Mouse (Mus musculus) liver, embryonic 12.5 days (tissue): ENCODE data around the gene Kbtbd12. TPM values are rescaled to one million over a fixed set of nuclear protein-coding genes. Genes with fewer than 3 reads are reported as not detected.
A peak's percentile ranks its signal among the peaks of the same experiment; 100 is the strongest.

ENCODE experiments used
- ATAC-seq: fragments of 200-750 bp; cut with Nextera tagmentation; 2 replicates; pipeline ENCODE4 v1.8.0; 2017; ENCODE audit warnings: moderate number of reproducible peaks, mild to moderate bottlenecking, moderate library complexity
- H3K27ac ChIP-seq: fragments of 300-500 bp; sonication (generic); 2 replicates; pipeline ENCODE4 v1.5.1; 2016; ENCODE audit warnings: mild to moderate bottlenecking
- H3K27me3 ChIP-seq: fragments of 300-500 bp; sonication (generic); replicated peaks from 2 replicates; pipeline ENCODE4 v1.6.1; 2016; ENCODE audit warnings: mild to moderate bottlenecking, moderate library complexity
- H3K36me3 ChIP-seq: fragments of 300-500 bp; sonication (generic); 2 replicates; pipeline ENCODE4 v1.6.1; 2016; ENCODE audit warnings: mild to moderate bottlenecking, moderate library complexity
- H3K4me1 ChIP-seq: fragments of 300-500 bp; sonication (generic); 2 replicates; pipeline ENCODE4 v1.6.1; 2016
- H3K4me2 ChIP-seq: fragments of 300-500 bp; sonication (generic); 2 replicates; pipeline ENCODE4 v1.6.1; 2016; ENCODE audit warnings: mild to moderate bottlenecking, moderate library complexity
- H3K4me3 ChIP-seq: fragments of 300-500 bp; sonication (generic); 2 replicates; pipeline ENCODE4 v1.5.1; 2016; ENCODE audit warnings: mild to moderate bottlenecking, moderate library complexity
- H3K9ac ChIP-seq: fragments of 300-500 bp; sonication (generic); 2 replicates; pipeline ENCODE4 v1.6.1; 2016; ENCODE audit warnings: mild to moderate bottlenecking, moderate library complexity
- H3K9me3 ChIP-seq: fragments of 300-500 bp; sonication (generic); replicated peaks from 2 replicates; pipeline ENCODE4 v1.6.1; 2016; ENCODE audit warnings: mild to moderate bottlenecking, moderate library complexity
- WGBS: fragments of 180-500 bp; shearing (Covaris S2); methylation state at CpG from one replicate; pipeline ENCODE4 v1.1.7; 2016; ENCODE audit not compliant: insufficient replicate concordance; 5-methylcytosine and 5-hydroxymethylcytosine counted together
- polyA plus RNA-seq: library from polyadenylated mRNA; unstranded; fragments of >200 nt; fragmentation: Nextera tagmentation; extraction: Ambion mirVana; gene quantifications from 2 replicates; pipeline ENCODE4 v1.2.1, GENCODE M21; 2016

Kbtbd12 gene
- polyA plus RNA-seq, 1 experiment from 2014 or later = 0.52 TPM

GRCm38 (mm10) chr6:88517701-88518403 is 119.9 kb downstream of the Kbtbd12 start:
- peak overlapping the region; percentile 94 for H3K4me2 ChIP-seq
- no peaks in the 10 kb centered on the region for H3K27me3 ChIP-seq
- 8% methylated on average over 18 of the region's 18 CpGs for WGBS

DNA sequence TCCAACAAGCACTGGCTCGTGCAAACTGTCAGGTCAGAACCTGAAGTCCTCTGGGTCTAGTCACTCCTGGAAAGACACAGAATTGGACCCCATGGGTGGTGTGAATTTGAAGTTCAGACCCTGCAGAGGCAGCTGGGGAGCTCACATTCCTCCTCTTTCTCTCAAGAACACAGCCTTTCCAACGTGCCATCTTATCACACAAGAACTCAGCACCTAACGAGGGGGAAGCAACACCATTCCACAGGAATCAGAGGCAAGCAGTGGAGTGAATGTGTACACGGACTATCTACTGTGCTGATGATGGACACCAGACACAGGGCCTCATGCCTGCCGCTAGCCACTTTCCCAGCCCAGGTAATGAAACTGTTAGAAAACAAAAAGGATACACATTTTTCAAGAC is 121.1 kb downstream of the Kbtbd12 start:
- Histone ChIP-seq H3K27ac (0 out of 2 replicates have a peak overlapping the region, but pooled peaks have one; percentile 25), H3K4me3 (peak overlapping the region; percentile 94), H3K4me1 (peaks cover 48% of the 10 kb centered on the region), H3K9me3 (no peaks in the 10 kb centered on the region), H3K27me3 (no peaks in the 10 kb centered on the region), H3K4me2 (peak overlapping the region; percentile 94), H3K9ac (peak overlapping the region; percentile 95), H3K36me3 (peaks cover 56% of the 10 kb centered on the region)
- 45% methylated on average over 5 of the region's 5 CpGs for WGBS
- ATAC-seq = no peak

More at GRCm38 (mm10) chr6:88517701-88518403, 119.9 kb downstream of the Kbtbd12 start:
- H3K9me3 ChIP-seq = no peaks in the 10 kb centered on the region
- peaks cover 53% of the 10 kb centered on the region for H3K4me1 ChIP-seq
- H3K9ac ChIP-seq = peak overlapping the region; percentile 95
- H3K27ac ChIP-seq = peak overlapping the region; percentile 93
- no peak for ATAC-seq
- peak overlapping the region; percentile 94 for H3K4me3 ChIP-seq
- H3K36me3 ChIP-seq = peaks cover 44% of the 10 kb centered on the region

DNA sequence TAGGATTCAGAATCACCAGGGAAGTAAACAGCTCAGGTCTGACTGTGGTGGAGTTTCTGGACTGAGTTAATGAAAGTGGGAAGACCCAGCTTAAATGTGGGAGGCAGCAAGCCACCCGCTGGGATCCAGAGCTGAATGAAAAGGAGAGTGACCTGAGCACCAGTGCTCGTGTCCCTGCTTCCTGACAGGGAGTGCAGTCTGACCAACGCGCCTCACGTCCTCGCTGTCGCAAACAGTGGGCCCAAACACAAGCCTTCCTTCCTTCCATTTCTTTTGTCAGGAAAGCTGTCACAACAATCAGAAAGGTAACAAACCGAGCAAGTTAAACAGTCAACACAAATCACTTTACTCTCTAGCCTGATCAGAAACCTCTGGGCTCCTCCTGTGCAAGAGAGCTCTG is 121.8 kb downstream of the Kbtbd12 start:
- H3K4me1 ChIP-seq = peaks cover 48% of the 10 kb centered on the region
- H3K9ac ChIP-seq = no peak overlapping the region
- H3K4me2 ChIP-seq = no peak overlapping the region
- WGBS = 86% methylated on average over 8 of the region's 8 CpGs
- H3K9me3 ChIP-seq = no peaks in the 10 kb centered on the region
- H3K27me3 ChIP-seq = no peaks in the 10 kb centered on the region
- H3K36me3 ChIP-seq = peaks cover 63% of the 10 kb centered on the region
- ATAC-seq = no peak
- no peak overlapping the region for H3K4me3 ChIP-seq
- no peak overlapping the region for H3K27ac ChIP-seq

DNA sequence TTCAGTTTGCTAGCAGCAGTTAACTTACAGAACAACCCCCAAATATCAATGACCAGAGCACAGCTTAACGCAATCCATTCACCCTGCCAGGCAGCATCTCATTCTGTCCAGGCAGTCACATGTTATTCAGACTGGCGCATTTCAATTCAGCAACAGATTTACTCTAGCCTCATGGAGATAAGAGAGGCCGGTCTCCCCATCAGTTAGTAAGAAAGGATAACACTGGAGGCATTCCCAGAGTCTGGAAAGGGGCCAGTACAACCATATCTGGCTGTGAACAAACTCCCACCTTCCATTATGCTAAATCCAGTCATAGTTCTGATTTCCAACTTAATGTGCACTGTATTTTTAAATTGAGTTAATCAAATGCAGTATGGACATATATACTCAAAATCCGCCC is 123.2 kb downstream of the Kbtbd12 start:
- Histone ChIP-seq H3K27ac (no peak overlapping the region), H3K4me3 (no peak overlapping the region), H3K9ac (no peak overlapping the region), H3K4me1 (peaks cover 45% of the 10 kb centered on the region), H3K27me3 (no peaks in the 10 kb centered on the region), H3K36me3 (peaks cover 77% of the 10 kb centered on the region), H3K9me3 (no peaks in the 10 kb centered on the region), H3K4me2 (no peak overlapping the region)
- 72% methylated on average over 4 of the region's 4 CpGs for WGBS
- ATAC-seq = no peak

DNA sequence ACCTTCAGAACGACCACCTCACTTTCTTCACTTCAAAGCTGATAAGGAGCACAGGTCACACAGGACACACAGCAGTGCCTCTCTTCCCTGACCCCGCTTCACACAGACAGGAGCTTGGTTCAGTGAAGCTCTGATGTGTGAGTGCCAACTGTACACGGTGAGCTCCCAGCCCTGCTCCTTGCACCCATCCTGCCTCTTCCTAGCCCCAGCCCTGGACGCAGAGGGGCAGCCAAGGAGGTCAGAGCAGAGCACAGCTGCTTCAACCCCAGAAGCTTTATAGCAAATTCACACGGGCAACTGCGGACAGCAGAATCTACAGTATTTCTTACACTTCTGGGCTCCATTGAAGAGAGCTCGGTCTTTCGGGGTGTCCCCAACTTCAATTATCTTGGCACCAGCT is 123.8 kb downstream of the Kbtbd12 start:
- H3K9ac ChIP-seq = no peak overlapping the region
- peaks cover 39% of the 10 kb centered on the region for H3K4me1 ChIP-seq
- no peak overlapping the region for H3K27ac ChIP-seq
- H3K36me3 ChIP-seq = peaks cover 83% of the 10 kb centered on the region
- H3K27me3 ChIP-seq = no peaks in the 10 kb centered on the region
- H3K4me2 ChIP-seq = no peak overlapping the region
- 84% methylated on average over 8 of the region's 8 CpGs for WGBS
- no peaks in the 10 kb centered on the region for H3K9me3 ChIP-seq
- no peak overlapping the region for H3K4me3 ChIP-seq
- ATAC-seq = no peak

GRCm38 (mm10) chr6:88503044-88503443 is 134.7 kb downstream of the Kbtbd12 start:
- Histone ChIP-seq H3K27ac (peak overlapping the region; percentile 94), H3K36me3 (peaks cover 63% of the 10 kb centered on the region), H3K9ac (peak overlapping the region; percentile 23; the same call in 1 of the 2 replicates), H3K27me3 (no peaks in the 10 kb centered on the region), H3K4me3 (no peak overlapping the region), H3K4me1 (peaks cover 62% of the 10 kb centered on the region), H3K4me2 (peak overlapping the region; percentile 63), H3K9me3 (no peaks in the 10 kb centered on the region)
- WGBS = 74% methylated on average over 4 of the region's 4 CpGs
- ATAC-seq = no peak

DNA sequence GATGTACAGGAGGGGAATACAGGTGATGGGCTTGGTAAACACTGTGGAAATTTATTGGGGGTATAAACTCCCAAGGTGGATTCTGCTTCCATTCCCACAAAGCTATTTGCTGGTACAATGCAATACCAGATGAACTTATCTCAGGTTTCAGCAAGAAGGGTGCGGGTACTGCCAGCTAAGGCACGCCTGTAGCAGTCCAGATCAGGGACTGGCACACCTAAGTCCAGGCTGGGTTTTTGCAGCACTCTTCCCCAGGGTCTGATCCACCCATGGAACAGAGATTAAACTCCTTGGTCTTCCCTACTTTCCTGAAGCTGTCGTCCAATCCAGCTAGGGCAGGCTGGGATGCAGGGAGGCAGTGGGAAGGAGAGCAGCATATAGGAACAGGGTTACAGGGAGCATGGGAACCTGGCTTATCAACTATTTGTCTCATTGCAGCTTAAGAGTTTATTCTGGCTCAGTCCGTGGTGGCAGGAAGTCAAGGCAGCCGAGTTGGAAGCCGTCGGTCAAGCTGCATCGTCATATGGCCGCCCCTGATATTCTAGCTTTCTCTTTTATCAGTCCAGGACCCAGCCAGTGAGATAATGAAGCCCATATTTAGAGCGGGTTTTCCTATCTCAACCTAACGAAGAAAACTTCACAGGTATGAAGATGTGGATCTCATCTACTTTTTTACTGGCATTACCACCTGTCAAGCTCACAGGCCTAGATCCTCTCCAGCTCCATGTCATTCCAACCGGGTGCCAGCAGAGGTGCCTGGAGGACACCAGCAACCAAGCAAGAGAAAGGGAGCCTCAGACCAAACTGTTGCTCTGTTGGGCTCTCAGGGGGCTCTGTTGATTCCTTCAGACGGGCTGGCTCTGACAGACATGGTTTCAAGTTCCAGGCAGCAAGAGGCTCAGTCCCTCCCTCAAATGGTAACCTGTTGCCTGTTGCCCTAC is 135.4 kb downstream of the Kbtbd12 start:
- peaks cover 63% of the 10 kb centered on the region for H3K36me3 ChIP-seq
- H3K27ac ChIP-seq = peak overlapping the region; percentile 94
- peaks cover 62% of the 10 kb centered on the region for H3K4me1 ChIP-seq
- no peaks in the 10 kb centered on the region for H3K27me3 ChIP-seq
- H3K9ac ChIP-seq = peak overlapping the region; percentile 63
- ATAC-seq = peak; percentile 75
- peak overlapping the region; percentile 63 for H3K4me2 ChIP-seq
- no peaks in the 10 kb centered on the region for H3K9me3 ChIP-seq
- no peak overlapping the region for H3K4me3 ChIP-seq
- WGBS = 18% methylated on average over 13 of the region's 13 CpGs

GRCm38 (mm10) chr6:88500405-88500767 is 137.4 kb downstream of the Kbtbd12 start:
- Histone ChIP-seq H3K4me3 (peak overlapping the region; percentile 60), H3K9ac (peak overlapping the region; percentile 69), H3K27me3 (no peaks in the 10 kb centered on the region), H3K9me3 (no peaks in the 10 kb centered on the region), H3K27ac (peak overlapping the region; percentile 94), H3K36me3 (peaks cover 63% of the 10 kb centered on the region), H3K4me1 (peaks cover 70% of the 10 kb centered on the region), H3K4me2 (peak overlapping the region; percentile 81)
- no peak for ATAC-seq
- 10% methylated on average over 3 of the region's 3 CpGs for WGBS

GRCm38 (mm10) chr6:88499481-88500404 is 138.0 kb downstream of the Kbtbd12 start:
- 3% methylated on average over 76 of the region's 76 CpGs for WGBS
- Histone ChIP-seq H3K27ac (peak overlapping the region; percentile 94), H3K4me1 (peaks cover 72% of the 10 kb centered on the region), H3K4me3 (peak overlapping the region; percentile 60), H3K9ac (peak overlapping the region; percentile 69), H3K4me2 (peak overlapping the region; percentile 81), H3K9me3 (no peaks in the 10 kb centered on the region), H3K27me3 (no peaks in the 10 kb centered on the region), H3K36me3 (peaks cover 57% of the 10 kb centered on the region)
- peak; percentile 65 for ATAC-seq
